Mouse (Mus musculus) lung, postnatal 0 days (tissue): ENCODE results near the gene Lats2.

Experiments used
- CTCF ChIP-seq: IDR thresholded peaks from 2 replicates; pipeline ENCODE4 v1.5.1; 2016; ENCODE audit warnings: antibody characterized with exemption, mild to moderate bottlenecking
- EP300 ChIP-seq: IDR thresholded peaks from 2 replicates; pipeline ENCODE4 v1.6.1; 2016; ENCODE audit warnings: antibody characterized with exemption, mild to moderate bottlenecking, control low read depth

DNA sequence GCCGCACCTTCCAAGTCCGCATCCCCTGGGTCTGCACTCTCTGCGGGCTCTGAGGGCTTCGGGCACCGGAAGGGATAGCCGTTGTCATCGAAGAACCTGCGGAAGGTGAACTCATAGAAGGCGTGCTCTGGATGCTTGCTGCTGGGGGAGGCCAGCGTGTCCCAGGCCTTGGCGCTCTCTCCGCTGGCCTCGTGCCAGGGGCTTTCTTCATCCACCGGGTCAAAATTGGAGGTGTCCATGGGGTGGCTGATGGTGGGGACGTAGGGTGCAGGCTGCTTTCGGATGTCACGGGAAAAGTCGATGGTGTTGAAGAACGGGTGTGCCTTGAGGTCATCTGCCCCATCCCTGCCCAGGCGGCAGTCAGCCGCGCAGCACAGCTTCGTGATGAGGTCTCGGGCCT is 66.9 kb downstream of the Lats2 start:
- TF ChIP-seq CTCF (no peak), EP300 (no peak)
